Mouse (Mus musculus) erythroblast, embryonic 14.5 days (primary cell): ENCODE measurements around the gene Lrch1.

ENCODE experiments used
- GATA1 ChIP-seq: IDR thresholded peaks from 2 replicates; pipeline ENCODE4 v1.6.1; 2012; ENCODE audit warnings: low read length, inconsistent platforms, mixed read lengths
- TAL1 ChIP-seq: IDR thresholded peaks from 3 replicates; pipeline ENCODE4 v1.6.1; 2012; ENCODE audit warnings: low read length, inconsistent platforms, mixed read lengths

DNA sequence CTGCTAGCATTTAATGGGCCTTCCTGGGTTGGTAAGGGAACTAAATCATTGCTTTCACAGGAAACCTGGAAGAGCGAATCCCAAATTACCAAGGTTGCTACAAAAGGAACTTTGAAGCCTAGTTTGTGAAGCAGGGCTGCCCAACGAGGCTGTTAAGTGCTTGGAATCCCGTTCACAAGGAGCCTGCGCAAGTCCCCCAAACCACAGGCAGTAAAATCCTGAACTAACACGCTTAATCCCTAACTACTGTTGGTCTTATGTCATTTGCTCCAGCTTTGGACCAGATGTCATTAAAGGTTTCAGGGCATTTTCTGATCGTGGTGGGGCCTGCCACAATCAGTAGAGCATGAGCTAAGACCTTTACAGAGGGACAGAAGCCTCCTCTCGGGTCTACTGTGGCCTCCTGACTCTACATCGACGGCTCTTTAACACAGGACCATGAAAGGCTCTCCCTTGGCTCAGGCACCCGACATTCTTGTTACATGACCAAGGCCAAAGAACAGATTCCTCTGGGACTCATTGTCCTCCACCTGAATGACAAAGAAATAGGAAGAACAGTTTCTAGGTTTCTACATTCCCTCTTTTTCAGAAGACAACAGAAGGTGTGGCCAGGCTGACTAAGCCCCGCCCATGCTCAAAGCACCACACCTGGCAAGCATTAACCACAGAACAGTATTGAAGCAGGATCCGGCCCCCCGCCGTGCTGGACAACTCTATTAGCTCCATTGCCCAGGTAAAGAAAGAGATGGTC, 13.5 kb downstream of the Lrch1 start:
- TF ChIP-seq GATA1: no peak
- TF ChIP-seq TAL1: no peak
